Mouse (Mus musculus) thymus, adult 2 months (tissue): ENCODE data around the gene A630089N07Rik. TPM values are rescaled to one million over a fixed set of nuclear protein-coding genes. Genes with fewer than 3 reads are reported as not detected.
A peak's percentile ranks its signal among the peaks of the same experiment; 100 is the strongest.

Experiments used
- DNase-seq: peaks from one replicate; pipeline ENCODE4 v3.0.0; 2021
- H3K27ac ChIP-seq: fragments of 200-500 bp; 2 replicates; pipeline ENCODE4 v1.5.1; 2012; ENCODE audit warnings: low read length, control low read depth; ENCODE audit not compliant: control insufficient read depth, insufficient read depth
- H3K27me3 ChIP-seq: fragments of 200-500 bp; 2 replicates; pipeline ENCODE4 v1.6.1; 2012; ENCODE audit warnings: mild to moderate bottlenecking, low read length, moderate library complexity, mixed read lengths; ENCODE audit not compliant: control insufficient read depth, insufficient read depth
- H3K36me3 ChIP-seq: fragments of 200-500 bp; 2 replicates; pipeline ENCODE4 v1.6.1; 2012; ENCODE audit warnings: mild to moderate bottlenecking, low read length, moderate library complexity; ENCODE audit not compliant: control insufficient read depth, insufficient read depth
- H3K4me1 ChIP-seq: fragments of 200-500 bp; replicated peaks from 2 replicates; pipeline ENCODE4 v1.6.1; 2012; ENCODE audit warnings: low read length; ENCODE audit not compliant: control insufficient read depth, insufficient read depth
- H3K4me3 ChIP-seq: fragments of 200-500 bp; 2 replicates; pipeline ENCODE4 v1.5.1; 2012; ENCODE audit warnings: mild to moderate bottlenecking, low read length, control low read depth, moderate library complexity; ENCODE audit not compliant: control insufficient read depth, insufficient read depth
- CTCF ChIP-seq: fragments of 200-500 bp; IDR thresholded peaks from 2 replicates; pipeline ENCODE4 v1.5.1; 2012; ENCODE audit warnings: mild to moderate bottlenecking, control low read depth, low read length, moderate library complexity, borderline replicate concordance; ENCODE audit not compliant: control insufficient read depth, poor library complexity, insufficient read depth; ENCODE audit errors: extremely low read depth
- POLR2A ChIP-seq: fragments of 200-500 bp; IDR thresholded peaks from 2 replicates; pipeline ENCODE4 v1.6.1; 2012; ENCODE audit warnings: mild to moderate bottlenecking, low read length, control low read depth, moderate library complexity; ENCODE audit not compliant: control insufficient read depth, poor library complexity, insufficient read depth; ENCODE audit errors: extremely low read depth
- WGBS: fragments of 180-500 bp; shearing (Covaris S2); methylation state at CpG from one replicate; pipeline ENCODE4 v1.1.7; 2018; 5-methylcytosine and 5-hydroxymethylcytosine counted together
- polyA plus RNA-seq: library from polyadenylated mRNA; depleted of rRNA; stranded (reverse); fragments of >200 nt; gene quantifications from 2 replicates; pipeline ENCODE4 v1.2.3, GENCODE M21; 2012

The A630089N07Rik gene
- polyA plus RNA-seq, 1 experiment, result 3.7 TPM

- TF ChIP-seq POLR2A (no peak), CTCF (no peak)
- H3K27ac ChIP-seq, result no peak overlapping the region
- no peak overlapping the region for H3K4me3 ChIP-seq
- H3K4me1 ChIP-seq, result peaks cover 5% of the 10 kb centered on the region; the same call in 1 of the 2 replicates
- H3K36me3 ChIP-seq, result no peaks in the 10 kb centered on the region
- DNase-seq, result no peak
- no peaks in the 10 kb centered on the region for H3K27me3 ChIP-seq
- 89% methylated on average over 2 of the region's 2 CpGs for WGBS
Measured at GRCm38 (mm10) chr16:97991517-97991916, 90.7 kb downstream of the A630089N07Rik start.

GRCm38 (mm10) chr16:97984589-97984988 lies 97.7 kb downstream of the A630089N07Rik start:
- Histone ChIP-seq H3K4me3 (no peak overlapping the region), H3K27me3 (no peaks in the 10 kb centered on the region), H3K27ac (no peak overlapping the region), H3K36me3 (no peaks in the 10 kb centered on the region), H3K4me1 (no peaks in the 10 kb centered on the region)
- WGBS, result 94% methylated on average over 5 of the region's 5 CpGs
- no peak for TF ChIP-seq POLR2A
- TF ChIP-seq CTCF, result no peak
- no peak for DNase-seq

- TF ChIP-seq CTCF (no peak), POLR2A (no peak)
Measured at GRCm38 (mm10) chr16:97981362-97981761, 100.9 kb downstream of the A630089N07Rik start.

DNA sequence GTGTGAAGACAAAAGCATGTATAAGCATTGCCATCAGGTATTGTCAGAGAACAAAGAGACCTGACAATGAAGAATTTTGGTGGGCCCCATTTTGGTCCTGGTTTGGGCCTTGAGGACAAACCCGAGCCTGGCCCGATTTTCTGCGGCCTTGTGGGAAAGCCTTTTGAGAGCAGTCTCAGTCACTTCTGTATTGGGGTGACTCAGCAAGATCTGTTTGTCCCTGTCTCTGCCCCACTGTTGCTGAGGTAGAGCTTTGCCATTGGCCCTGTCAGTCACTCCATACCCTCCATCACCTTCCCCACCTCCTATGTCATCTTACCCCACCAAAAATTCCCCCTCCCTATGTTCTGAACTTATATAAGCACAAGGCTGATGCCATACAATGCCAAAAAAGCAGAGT lies 104.5 kb downstream of the A630089N07Rik start:
- Histone ChIP-seq H3K4me1 (no peaks in the 10 kb centered on the region), H3K27ac (no peak overlapping the region), H3K4me3 (no peak overlapping the region), H3K27me3 (no peaks in the 10 kb centered on the region), H3K36me3 (no peaks in the 10 kb centered on the region)
- 88% methylated on average over 3 of the region's 3 CpGs for WGBS
- TF ChIP-seq CTCF (no peak), POLR2A (no peak)
- DNase-seq, result no peak

More at GRCm38 (mm10) chr16:97981362-97981761, 100.9 kb downstream of the A630089N07Rik start:
- DNase-seq, result no peak
- Histone ChIP-seq H3K4me3 (no peak overlapping the region), H3K27me3 (no peaks in the 10 kb centered on the region), H3K4me1 (no peaks in the 10 kb centered on the region), H3K36me3 (no peaks in the 10 kb centered on the region), H3K27ac (no peak overlapping the region)
- WGBS, result 97% methylated on average over 1 of the region's 1 CpGs

GRCm38 (mm10) chr16:97977277-97977676 lies 105.0 kb downstream of the A630089N07Rik start:
- Histone ChIP-seq H3K4me3 (no peak overlapping the region), H3K36me3 (no peaks in the 10 kb centered on the region), H3K4me1 (no peaks in the 10 kb centered on the region), H3K27ac (no peak overlapping the region), H3K27me3 (no peaks in the 10 kb centered on the region)
- DNase-seq, result no peak
- TF ChIP-seq CTCF, result no peak
- no peak for TF ChIP-seq POLR2A
- WGBS, result 78% methylated on average over 1 of the region's 1 CpGs

- Histone ChIP-seq H3K36me3 (no peaks in the 10 kb centered on the region), H3K27ac (no peak overlapping the region), H3K4me1 (peaks cover 2% of the 10 kb centered on the region), H3K27me3 (no peaks in the 10 kb centered on the region), H3K4me3 (no peak overlapping the region)
- DNase-seq, result no peak
- TF ChIP-seq POLR2A (no peak), CTCF (no peak)
- 24% methylated on average over 3 of the region's 3 CpGs for WGBS
Measured at GRCm38 (mm10) chr16:97963956-97964540, 118.2 kb downstream of the A630089N07Rik start.

DNA sequence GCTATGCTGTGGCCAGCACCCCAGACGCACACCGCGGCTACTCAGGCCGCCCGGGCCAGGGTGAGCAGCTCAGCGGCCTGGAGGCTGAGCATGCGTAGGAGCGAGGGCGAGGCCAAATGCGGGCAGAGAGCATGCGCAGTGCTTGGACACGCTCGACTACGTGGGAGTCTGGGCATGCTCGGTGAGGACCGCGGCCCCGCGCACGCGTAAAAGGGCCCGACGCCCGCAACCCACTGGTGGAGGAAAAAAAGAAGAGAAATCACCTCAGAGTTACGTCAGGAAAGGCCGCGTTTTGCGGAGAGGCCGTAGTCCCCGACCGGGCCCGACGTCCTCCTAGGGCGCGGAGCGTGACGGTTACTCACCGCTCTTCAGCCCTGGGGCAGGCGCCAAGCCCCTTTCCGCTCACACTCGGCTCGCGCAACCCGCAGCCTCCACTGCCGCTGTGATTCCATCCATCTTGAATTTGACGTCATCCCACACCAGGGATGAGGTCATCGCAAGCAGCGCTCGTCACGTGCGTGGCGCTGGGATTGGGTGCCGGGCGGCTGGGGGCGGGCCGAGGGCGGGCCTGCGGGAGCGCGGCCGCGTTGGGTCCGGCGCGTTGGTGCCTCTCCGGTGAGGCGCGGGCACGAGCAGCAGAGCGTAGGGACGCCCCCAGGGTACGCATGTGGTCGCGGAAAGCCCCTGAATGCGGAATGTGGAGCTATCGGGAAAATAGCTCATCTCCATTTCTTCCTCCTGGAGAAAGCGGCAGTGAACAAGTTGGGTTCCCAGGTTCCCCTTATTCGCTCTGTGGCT lies 119.9 kb downstream of the A630089N07Rik start, which contains the start of the genes C2cd2 and Zbtb21:
TSS of gene C2cd2 (minus strand) at position 448 of the 798 bp plus-strand sequence.
TSS of gene Zbtb21 (minus strand) at position 472 of the 798 bp plus-strand sequence.
- peak; percentile 92 for DNase-seq
- H3K27ac ChIP-seq, result peak within 1 kb of the TSS; percentile 43
- TF ChIP-seq POLR2A (peak; percentile 83), CTCF (peak; percentile 66; the same call in 1 of the 2 replicates)
- peaks cover 2% of the 10 kb centered on the region for H3K4me1 ChIP-seq
- H3K4me3 ChIP-seq, result peak within 1 kb of the TSS; percentile 80
- under 1% methylated on average over 78 of the region's 78 CpGs for WGBS
- no peaks in the 10 kb centered on the region for H3K27me3 ChIP-seq
- H3K36me3 ChIP-seq, result no peaks in the 10 kb centered on the region
